Mouse (Mus musculus) forebrain, embryonic 15.5 days (tissue): Measurements from ENCODE around the gene Qrich2. TPM values are rescaled to one million over a fixed set of nuclear protein-coding genes. Genes with fewer than 3 reads are reported as not detected.

Experiments used
- ATAC-seq: fragments of 200-750 bp; cut with Nextera tagmentation; replicated peaks from 2 replicates; pipeline ENCODE4 v1.8.0; 2017; ENCODE audit warnings: mild to moderate bottlenecking, moderate TSS enrichment, moderate library complexity
- H3K27ac ChIP-seq: fragments of 300-500 bp; sonication (generic); replicated peaks from 2 replicates; pipeline ENCODE4 v1.5.1; 2015; ENCODE audit warnings: mild to moderate bottlenecking, inconsistent platforms
- H3K27me3 ChIP-seq: fragments of 300-500 bp; sonication (generic); 2 replicates; pipeline ENCODE4 v1.6.1; 2015; ENCODE audit warnings: inconsistent platforms
- H3K36me3 ChIP-seq: fragments of 300-500 bp; sonication (generic); 2 replicates; pipeline ENCODE4 v1.6.1; 2015; ENCODE audit warnings: mild to moderate bottlenecking, inconsistent platforms
- H3K4me1 ChIP-seq: fragments of 300-500 bp; sonication (generic); 2 replicates; pipeline ENCODE4 v1.6.1; 2015; ENCODE audit warnings: inconsistent platforms
- H3K4me2 ChIP-seq: fragments of 300-500 bp; sonication (generic); replicated peaks from 2 replicates; pipeline ENCODE4 v1.6.1; 2015; ENCODE audit warnings: mild to moderate bottlenecking, inconsistent platforms
- H3K4me3 ChIP-seq: fragments of 300-500 bp; sonication (generic); 2 replicates; pipeline ENCODE4 v1.5.1; 2015; ENCODE audit warnings: mild to moderate bottlenecking, inconsistent platforms
- H3K9ac ChIP-seq: fragments of 300-500 bp; sonication (generic); replicated peaks from 2 replicates; pipeline ENCODE4 v1.6.1; 2015; ENCODE audit warnings: mild to moderate bottlenecking, inconsistent platforms
- H3K9me3 ChIP-seq: fragments of 300-500 bp; sonication (generic); 2 replicates; pipeline ENCODE4 v1.6.1; 2016; ENCODE audit warnings: inconsistent platforms
- WGBS: fragments of 180-500 bp; shearing (Covaris S2); methylation state at CpG from one replicate; pipeline ENCODE4 v1.1.7; 2015; ENCODE audit warnings: mixed read lengths; 5-methylcytosine and 5-hydroxymethylcytosine counted together
- polyA plus RNA-seq: library from polyadenylated mRNA; unstranded; fragments of >200 nt; fragmentation: Nextera tagmentation; extraction: Ambion mirVana; gene quantifications from 2 replicates; pipeline ENCODE4 v1.2.1, GENCODE M21; 2015

Gene Qrich2
- polyA plus RNA-seq, 1 experiment from 2014 or later, result not detected

DNA sequence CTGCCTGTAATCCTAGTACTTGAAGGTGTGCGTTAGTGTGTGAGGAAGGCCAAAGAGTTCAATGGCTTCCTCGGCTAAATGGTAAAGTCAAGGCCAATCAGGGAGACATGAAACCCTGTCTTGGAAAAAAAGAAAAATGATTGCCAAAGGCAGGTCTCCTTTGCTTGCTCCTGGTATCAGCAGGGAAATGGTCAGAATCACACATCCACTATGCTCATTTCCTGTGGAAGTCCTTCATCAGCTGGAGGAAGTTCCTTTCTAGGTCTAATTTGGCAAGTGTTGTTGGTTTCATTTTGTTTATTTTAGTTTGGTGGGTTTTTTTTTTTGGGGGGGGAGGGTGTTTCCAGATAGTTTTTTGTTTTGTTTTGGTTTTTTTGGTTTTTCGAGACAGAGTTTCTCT is 57.0 kb downstream of the Qrich2 start:
- Histone ChIP-seq H3K4me3 (no peak overlapping the region), H3K27me3 (no peaks in the 10 kb centered on the region), H3K4me2 (no peak overlapping the region), H3K36me3 (0 out of 2 replicates have a peak, but pooled peaks cover 3% of the 10 kb centered on the region), H3K9ac (no peak overlapping the region), H3K4me1 (peaks cover 23% of the 10 kb centered on the region), H3K9me3 (no peaks in the 10 kb centered on the region), H3K27ac (no peak overlapping the region)
- ATAC-seq, result no peak
- 93% methylated on average over 3 of the region's 3 CpGs for WGBS

- Histone ChIP-seq H3K4me3 (no peak overlapping the region), H3K4me1 (peaks cover 9% of the 10 kb centered on the region), H3K36me3 (peaks cover 14% of the 10 kb centered on the region), H3K27me3 (no peaks in the 10 kb centered on the region), H3K9ac (no peak overlapping the region), H3K9me3 (no peaks in the 10 kb centered on the region), H3K27ac (no peak overlapping the region), H3K4me2 (no peak overlapping the region)
- WGBS, result 93% methylated on average over 16 of the region's 16 CpGs
- ATAC-seq, result no peak
Measured at GRCm38 (mm10) chr11:116406231-116406728, 59.8 kb downstream of the Qrich2 start.

GRCm38 (mm10) chr11:116405601-116406000 is 60.4 kb downstream of the Qrich2 start:
- no peak for ATAC-seq
- Histone ChIP-seq H3K9ac (no peak overlapping the region), H3K27ac (no peak overlapping the region), H3K4me1 (peaks cover 2% of the 10 kb centered on the region), H3K4me3 (no peak overlapping the region), H3K9me3 (no peaks in the 10 kb centered on the region), H3K27me3 (no peaks in the 10 kb centered on the region), H3K36me3 (peaks cover 14% of the 10 kb centered on the region), H3K4me2 (no peak overlapping the region)
- 92% methylated on average over 4 of the region's 4 CpGs for WGBS

DNA sequence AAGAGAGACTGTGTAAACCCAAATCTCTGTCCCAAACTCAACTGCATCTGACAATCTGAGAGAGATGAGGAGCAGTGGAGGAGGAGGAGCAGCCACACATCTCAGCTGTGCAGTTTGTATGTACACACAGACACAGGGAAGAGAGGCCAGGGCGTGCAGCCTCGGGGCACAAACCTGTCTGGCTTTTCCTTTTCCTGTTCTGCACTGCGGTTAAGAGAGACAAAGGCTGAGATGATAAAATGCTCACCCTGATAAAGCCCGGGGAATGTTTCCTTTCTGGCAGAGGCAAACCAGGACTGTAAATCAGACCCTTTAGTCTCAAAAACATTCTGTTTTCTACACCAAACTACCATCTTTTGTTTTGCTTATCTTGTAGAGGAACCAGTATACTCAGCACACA is 65.5 kb downstream of the Qrich2 start:
- WGBS, result 81% methylated on average over 4 of the region's 4 CpGs
- no peak overlapping the region for H3K4me2 ChIP-seq
- no peaks in the 10 kb centered on the region for H3K27me3 ChIP-seq
- no peak overlapping the region for H3K4me3 ChIP-seq
- H3K36me3 ChIP-seq, result peaks cover 14% of the 10 kb centered on the region
- no peaks in the 10 kb centered on the region for H3K4me1 ChIP-seq
- no peak overlapping the region for H3K9ac ChIP-seq
- H3K27ac ChIP-seq, result no peak overlapping the region
- no peaks in the 10 kb centered on the region for H3K9me3 ChIP-seq
- no peak for ATAC-seq

DNA sequence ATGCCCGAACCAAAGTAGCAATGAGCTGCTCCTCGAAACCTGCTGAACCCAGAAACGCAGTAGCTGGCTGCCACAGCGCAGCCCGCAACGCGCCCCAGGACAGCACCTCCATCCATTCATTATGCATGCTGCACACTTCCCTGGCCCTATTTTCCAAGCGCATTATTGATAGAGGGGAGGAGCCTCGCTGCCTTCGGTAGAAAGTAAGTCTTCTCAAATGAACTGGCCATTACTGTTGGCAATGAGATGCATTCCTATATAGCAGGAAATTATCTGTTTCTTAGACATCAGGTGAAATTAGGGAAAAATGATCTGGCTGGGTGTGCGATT is 67.7 kb downstream of the Qrich2 start:
- WGBS, result 79% methylated on average over 11 of the region's 11 CpGs
- no peak for ATAC-seq

GRCm38 (mm10) chr11:116397517-116398347 is 68.3 kb downstream of the Qrich2 start:
- Histone ChIP-seq H3K9me3 (no peaks in the 10 kb centered on the region), H3K4me1 (no peaks in the 10 kb centered on the region), H3K4me2 (no peak overlapping the region), H3K27ac (no peak overlapping the region), H3K9ac (no peak overlapping the region), H3K4me3 (no peak overlapping the region), H3K36me3 (peaks cover 3% of the 10 kb centered on the region; the same call in 1 of the 2 replicates), H3K27me3 (no peaks in the 10 kb centered on the region)
- 85% methylated on average over 8 of the region's 8 CpGs for WGBS
- no peak for ATAC-seq

More for the DNA sequence above, 67.7 kb downstream of the Qrich2 start:
- H3K27ac ChIP-seq, result no peak overlapping the region
- H3K36me3 ChIP-seq, result peaks cover 7% of the 10 kb centered on the region
- no peaks in the 10 kb centered on the region for H3K4me1 ChIP-seq
- no peaks in the 10 kb centered on the region for H3K9me3 ChIP-seq
- no peak overlapping the region for H3K4me2 ChIP-seq
- H3K4me3 ChIP-seq, result no peak overlapping the region
- no peak overlapping the region for H3K9ac ChIP-seq
- no peaks in the 10 kb centered on the region for H3K27me3 ChIP-seq

- peaks cover 3% of the 10 kb centered on the region; the same call in 1 of the 2 replicates for H3K36me3 ChIP-seq
- no peak overlapping the region for H3K4me3 ChIP-seq
- no peak overlapping the region for H3K9ac ChIP-seq
- ATAC-seq, result no peak
- H3K27me3 ChIP-seq, result no peaks in the 10 kb centered on the region
- H3K9me3 ChIP-seq, result no peaks in the 10 kb centered on the region
- H3K27ac ChIP-seq, result no peak overlapping the region
- H3K4me1 ChIP-seq, result no peaks in the 10 kb centered on the region
- WGBS, result 98% methylated on average over 3 of the region's 3 CpGs
- no peak overlapping the region for H3K4me2 ChIP-seq
Measured at GRCm38 (mm10) chr11:116396934-116397330, 69.1 kb downstream of the Qrich2 start.

DNA sequence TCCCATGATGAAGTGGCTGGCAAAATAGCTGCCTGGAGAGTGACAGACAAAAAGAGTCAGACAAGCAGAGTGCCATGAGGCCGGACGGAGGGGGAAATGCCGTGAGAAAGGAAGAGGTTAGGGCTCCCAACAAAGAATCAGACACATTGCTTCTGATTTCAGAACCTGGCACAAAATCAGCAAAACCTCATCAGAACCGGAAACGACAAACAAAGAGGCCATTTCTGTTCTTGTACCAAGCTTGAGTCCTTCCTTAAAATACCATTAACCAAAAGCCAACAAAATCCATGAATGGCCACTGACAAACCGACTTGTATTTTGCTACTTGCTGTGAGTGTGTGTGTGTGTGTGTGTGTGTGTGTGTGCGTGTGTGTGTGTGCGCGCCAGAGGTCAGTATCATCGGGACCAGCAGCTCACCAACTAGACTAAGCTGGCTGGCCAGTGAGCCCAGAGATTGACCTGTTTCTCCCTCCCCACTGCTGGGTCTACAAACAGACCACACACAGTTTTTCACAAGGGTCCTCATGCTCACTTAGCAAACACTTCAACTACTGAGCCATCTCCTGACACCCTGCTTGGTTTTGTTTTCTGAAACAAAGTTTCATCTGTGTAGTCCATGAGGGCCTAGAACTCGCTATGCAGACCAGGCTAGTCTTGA is 69.6 kb downstream of the Qrich2 start:
- 89% methylated on average over 11 of the region's 11 CpGs for WGBS
- H3K27me3 ChIP-seq, result no peaks in the 10 kb centered on the region

GRCm38 (mm10) chr11:116394769-116395168 is 71.3 kb downstream of the Qrich2 start:
- Histone ChIP-seq H3K4me1 (no peaks in the 10 kb centered on the region), H3K9me3 (no peaks in the 10 kb centered on the region), H3K27me3 (no peaks in the 10 kb centered on the region), H3K4me2 (no peak overlapping the region), H3K9ac (no peak overlapping the region), H3K4me3 (no peak overlapping the region), H3K27ac (no peak overlapping the region), H3K36me3 (peaks cover 3% of the 10 kb centered on the region; the same call in 1 of the 2 replicates)
- no peak for ATAC-seq
- WGBS, result 90% methylated on average over 4 of the region's 4 CpGs

More for the DNA sequence above, 69.6 kb downstream of the Qrich2 start:
- H3K4me1 ChIP-seq, result no peaks in the 10 kb centered on the region
- H3K9me3 ChIP-seq, result no peaks in the 10 kb centered on the region
- H3K4me3 ChIP-seq, result no peak overlapping the region
- no peak for ATAC-seq
- H3K4me2 ChIP-seq, result no peak overlapping the region
- H3K9ac ChIP-seq, result no peak overlapping the region
- H3K27ac ChIP-seq, result no peak overlapping the region
- peaks cover 3% of the 10 kb centered on the region; the same call in 1 of the 2 replicates for H3K36me3 ChIP-seq

Other genes with a start within 250 kb of the Qrich2 start
- 0.19 and 0.33 TPM in 2 replicates for gene Evpl, start 228.2 kb downstream of the Qrich2 start, polyA plus RNA-seq
- 68.9 and 71.5 TPM in 2 replicates for gene Srp68, start 192.0 kb downstream of the Qrich2 start, polyA plus RNA-seq
- gene Galr2, start 185.3 kb downstream of the Qrich2 start, polyA plus RNA-seq, result 0.29 TPM in 1 of 2 replicates, not detected in the other
- 109 and 114 TPM in 2 replicates for gene Exoc7, start 159.0 kb downstream of the Qrich2 start, polyA plus RNA-seq
- gene Foxj1, start 130.8 kb downstream of the Qrich2 start, polyA plus RNA-seq, result 9.5 and 14.7 TPM in 2 replicates
- gene Rnf157, start 53.2 kb downstream of the Qrich2 start, polyA plus RNA-seq, result 53.4 and 55.6 TPM in 2 replicates
- gene Ubald2, start 32.1 kb downstream of the Qrich2 start, polyA plus RNA-seq, result 58.8 and 59.5 TPM in 2 replicates
- gene Prpsap1, start 28.0 kb upstream of the Qrich2 start, polyA plus RNA-seq, result 193 and 201 TPM in 2 replicates
- 2.2 and 2.4 TPM in 2 replicates for gene Sphk1, start 64.7 kb upstream of the Qrich2 start, polyA plus RNA-seq
- gene Ube2o, start 115.2 kb upstream of the Qrich2 start, polyA plus RNA-seq, result 22.4 and 27.3 TPM in 2 replicates
- 0.15 TPM in 1 of 2 replicates, not detected in the other for gene Aanat, start 120.2 kb upstream of the Qrich2 start, polyA plus RNA-seq
- 1.3 and 1.4 TPM in 2 replicates for gene Rhbdf2, start 160.8 kb upstream of the Qrich2 start, polyA plus RNA-seq
- 2.0 and 2.4 TPM in 2 replicates for gene Prcd, start 187.3 kb upstream of the Qrich2 start, polyA plus RNA-seq
- gene Cygb, start 188.1 kb upstream of the Qrich2 start, polyA plus RNA-seq, result 15.8 and 16.4 TPM in 2 replicates